Mouse (Mus musculus): ENCODE data around the gene Prkca.

DNA sequence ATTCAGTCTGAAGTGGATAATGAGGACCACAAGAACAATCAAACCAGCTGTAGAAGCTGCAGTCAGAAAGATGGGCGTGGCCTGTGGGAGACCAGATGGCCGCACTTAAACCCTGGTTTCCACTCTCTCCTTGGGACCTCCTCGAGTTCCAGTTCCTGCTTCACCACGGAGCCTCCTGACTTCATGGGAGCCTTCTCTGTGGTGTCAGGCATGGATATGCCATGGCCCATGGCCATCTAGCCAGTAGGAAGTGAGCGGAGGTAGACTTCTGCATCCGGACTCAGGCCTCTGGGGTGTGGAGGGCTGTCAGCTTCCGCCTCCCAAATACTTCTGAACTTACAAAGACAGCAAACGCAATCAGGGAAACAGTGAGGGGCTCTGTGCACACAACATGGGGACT is 121.1 kb downstream of the Prkca start:
- no peak for TF ChIP-seq CTCF (IDR thresholded peaks at IDR 0.05; ENCODE audit: extremely low read depth, insufficient read depth, low read length)
- TF ChIP-seq POLR2A (IDR thresholded peaks at IDR 0.05; ENCODE audit: extremely low read depth, insufficient read depth, low read length) = no peak
